Mouse (Mus musculus) stomach, postnatal 0 days (tissue): ENCODE measurements at regions not wholly inside any gene's neighbourhood (a gene's known extent, or its start where the extent isn't known, plus 50 kb on each side); places are given as distances from the start of the nearest gene placed in this dataset.

ENCODE experiments used
- CTCF ChIP-seq: IDR thresholded peaks from 2 replicates; pipeline ENCODE4 v1.5.1; 2016; ENCODE audit warnings: antibody characterized with exemption, low read depth, mild to moderate bottlenecking, moderate library complexity
- EP300 ChIP-seq: optimal IDR thresholded peaks from 2 replicates; pipeline ENCODE3; 2016; ENCODE audit warnings: antibody characterized with exemption

GRCm38 (mm10) chr8:10713515-10714042 is 294.7 kb downstream of the Irs2 start:
- TF ChIP-seq CTCF (no peak), EP300 (no peak)
